Mouse (Mus musculus): ENCODE data around the gene Pax3.

GRCm38 (mm10) chr1:78081761-78082160 is 115.2 kb downstream of the Pax3 start:
- no peak for TF ChIP-seq EP300 (IDR thresholded peaks at IDR 0.05; ENCODE audit: low read depth)
- TF ChIP-seq CTCF (IDR thresholded peaks at IDR 0.05; ENCODE audit: low read depth) = no peak

All from heart, postnatal 0 days (tissue).